Mouse (Mus musculus): ENCODE data around the gene Gm20388.
"Not testable (repeated sequence)": the region's sequence is repeated elsewhere in the genome, so short reads cannot be mapped to it uniquely, and the experiment has no call there.

Gm20388 gene

DNA sequence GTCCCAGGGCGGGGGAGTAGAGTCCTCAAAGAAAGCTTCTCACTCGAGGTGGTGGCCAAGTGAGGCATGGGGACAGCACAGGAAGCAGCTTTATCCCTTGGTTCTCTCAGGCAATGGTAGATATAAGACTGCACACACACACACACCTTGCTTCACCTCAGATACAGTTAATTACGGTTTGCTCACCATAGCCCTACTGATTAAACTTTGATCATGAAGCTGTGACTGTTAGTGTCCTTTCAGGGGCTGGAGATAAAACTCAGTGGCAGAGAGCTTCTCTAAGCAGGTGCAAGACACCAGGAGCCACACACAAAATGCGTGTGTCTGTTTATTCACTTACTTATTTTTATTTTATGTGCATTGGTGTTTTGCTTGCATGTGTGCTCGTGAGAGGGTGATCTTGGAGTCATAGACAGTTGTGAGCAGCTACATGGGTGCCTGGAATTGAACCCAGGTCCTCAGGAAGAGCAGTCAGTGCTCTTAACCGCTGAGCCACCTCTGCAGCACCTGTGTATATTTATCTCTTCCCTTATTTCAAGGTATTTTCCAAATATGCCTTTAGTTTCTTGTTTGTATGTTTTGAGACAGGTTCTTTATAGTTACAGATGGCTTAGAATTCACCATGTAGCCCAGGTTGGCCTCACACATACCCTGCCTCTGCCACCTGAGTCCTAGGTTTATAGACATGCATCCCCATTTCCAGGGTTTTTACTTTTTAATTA is 3897.4 kb downstream of the Gm20388 start:
- no peak for DNase-seq (ENCODE audit: low read depth, low spot score)

DNA sequence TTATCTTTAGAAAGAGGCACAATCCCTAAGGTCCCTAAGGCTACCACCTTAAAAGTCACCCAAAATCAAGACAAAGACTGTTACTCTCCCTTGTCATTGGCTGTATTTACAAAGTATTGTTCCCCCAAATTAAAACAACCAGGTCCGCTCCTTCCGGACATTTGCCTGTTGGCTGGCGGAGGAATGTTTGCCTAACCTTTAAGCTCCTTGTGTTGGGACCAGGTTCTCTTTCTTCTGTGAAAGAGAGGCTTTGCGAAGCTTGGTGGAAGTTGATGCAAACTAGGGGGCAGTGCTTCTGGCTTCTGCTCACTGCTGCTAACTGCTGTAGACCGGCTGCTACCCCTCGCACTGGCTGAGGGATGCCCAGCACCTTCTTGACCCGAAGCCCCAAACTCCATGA is 3898.0 kb downstream of the Gm20388 start:
- no peak for DNase-seq (ENCODE audit: low read depth, low spot score)

DNA sequence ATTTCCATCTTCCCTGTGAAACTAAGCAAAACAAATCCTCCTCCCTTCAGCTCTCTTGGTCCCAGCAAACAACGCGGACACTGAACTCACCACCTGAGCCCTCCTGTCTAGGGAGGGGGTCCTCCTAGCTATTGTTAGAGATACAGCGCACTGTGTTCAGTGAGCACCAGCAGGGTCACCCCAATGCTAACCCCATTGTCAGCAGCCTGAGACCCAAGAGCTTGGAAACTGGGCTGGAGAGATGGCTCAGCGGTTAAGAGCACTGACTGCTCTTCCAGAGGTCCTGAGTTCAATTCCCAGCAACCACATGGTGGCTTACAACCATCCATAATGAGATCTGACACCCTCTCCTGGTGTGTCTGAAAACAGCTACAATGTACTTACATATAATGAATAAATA is 3898.7 kb downstream of the Gm20388 start:
- not testable (repeated sequence) for DNase-seq (ENCODE audit: low read depth, low spot score)

DNA sequence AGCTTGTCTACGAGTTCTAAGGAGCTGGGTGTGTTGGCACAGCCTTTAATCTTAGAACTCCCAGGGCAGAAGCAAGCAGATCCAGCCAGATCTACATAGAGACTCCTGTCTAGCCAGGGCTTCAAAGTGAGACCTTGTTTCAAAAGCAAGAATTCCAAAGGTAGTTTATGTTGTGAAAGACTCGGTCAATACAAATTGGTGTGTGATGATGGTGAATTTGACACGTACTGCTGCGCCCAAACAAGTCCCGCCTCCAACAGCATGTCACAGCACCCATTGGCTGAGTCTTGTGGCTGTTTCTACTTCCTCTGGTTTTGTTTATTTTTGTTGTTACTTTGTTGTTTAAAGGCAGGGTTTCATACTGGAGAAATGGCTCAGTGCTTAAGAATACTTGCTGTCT is 3901.6 kb downstream of the Gm20388 start:
- no peak for DNase-seq (ENCODE audit: low read depth, low spot score)

DNA sequence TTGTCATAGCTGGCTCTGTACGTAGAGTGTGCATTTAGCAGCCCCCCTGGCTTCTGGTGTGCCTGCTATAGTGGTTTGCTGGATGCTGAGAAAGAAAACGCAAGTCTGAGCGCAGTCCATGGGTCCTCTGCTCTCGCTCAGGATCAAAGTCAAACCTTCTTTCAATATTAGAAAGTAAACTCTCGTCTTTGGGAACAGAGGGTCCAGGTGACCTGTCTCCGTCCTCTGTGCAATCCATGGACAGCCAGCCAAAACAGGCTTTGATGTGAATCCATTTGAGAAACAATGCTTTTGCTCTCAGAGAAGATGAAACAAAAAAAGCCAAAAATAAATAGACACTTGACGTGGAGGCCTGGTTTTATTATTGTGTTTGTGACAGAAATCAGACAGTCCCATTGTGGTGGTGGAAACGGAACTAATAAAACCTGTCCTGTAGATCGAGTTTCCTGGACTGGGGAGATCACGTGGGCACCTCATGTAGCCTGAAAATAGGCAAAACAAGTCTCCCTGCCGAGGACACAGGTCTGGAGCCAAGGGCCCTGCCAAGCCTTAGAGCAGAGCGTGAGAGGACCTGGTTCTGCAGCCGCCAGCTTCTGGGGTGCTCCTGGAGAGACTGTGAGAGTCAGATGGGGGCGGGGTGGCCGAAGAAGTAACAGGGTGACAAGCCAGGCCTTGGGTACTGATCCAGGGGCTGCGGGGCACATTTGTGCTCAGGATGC is 3902.7 kb downstream of the Gm20388 start:
- DNase-seq (ENCODE audit: low read depth, low spot score): peak; percentile 94

DNA sequence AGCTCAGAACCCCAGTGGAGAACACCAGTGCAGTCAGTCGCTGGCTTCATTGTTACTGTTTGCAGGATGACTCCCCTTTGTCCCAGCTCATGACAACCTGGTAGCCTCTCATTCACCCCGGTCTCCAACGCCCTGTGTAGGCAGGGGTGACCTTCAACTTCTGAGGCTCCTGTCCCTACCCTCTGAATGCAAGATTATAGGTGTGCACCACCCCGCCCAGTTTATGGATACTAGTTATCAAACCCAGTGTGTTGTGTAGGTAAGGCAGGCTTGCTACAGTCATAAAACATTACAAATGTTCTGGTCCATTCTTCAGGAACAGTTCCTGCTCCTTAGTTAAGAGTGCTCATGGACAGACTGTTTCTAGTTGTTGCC is 3903.2 kb downstream of the Gm20388 start:
- DNase-seq (ENCODE audit: low read depth, low spot score): no peak

DNA sequence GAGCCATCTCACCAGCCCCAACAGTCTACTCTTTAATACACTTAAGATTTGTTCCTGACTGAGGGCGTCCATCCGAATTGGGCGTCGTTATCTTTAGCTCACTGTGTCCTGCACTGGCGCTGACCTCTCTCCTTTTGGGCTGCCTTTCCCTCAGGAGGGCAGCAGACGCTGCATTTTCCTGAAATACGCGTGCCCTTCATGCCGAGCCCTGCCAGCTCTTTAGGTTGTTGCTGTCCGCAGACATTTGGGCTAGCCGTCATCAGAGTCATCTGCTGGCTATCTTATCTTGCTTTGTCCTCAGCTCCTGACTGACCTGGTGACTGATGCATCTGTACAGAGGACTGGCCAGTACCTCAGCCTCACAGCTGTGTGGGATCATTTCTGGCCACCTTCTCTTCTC is 3904.7 kb downstream of the Gm20388 start:
- no peak for DNase-seq (ENCODE audit: low read depth, low spot score)

DNA sequence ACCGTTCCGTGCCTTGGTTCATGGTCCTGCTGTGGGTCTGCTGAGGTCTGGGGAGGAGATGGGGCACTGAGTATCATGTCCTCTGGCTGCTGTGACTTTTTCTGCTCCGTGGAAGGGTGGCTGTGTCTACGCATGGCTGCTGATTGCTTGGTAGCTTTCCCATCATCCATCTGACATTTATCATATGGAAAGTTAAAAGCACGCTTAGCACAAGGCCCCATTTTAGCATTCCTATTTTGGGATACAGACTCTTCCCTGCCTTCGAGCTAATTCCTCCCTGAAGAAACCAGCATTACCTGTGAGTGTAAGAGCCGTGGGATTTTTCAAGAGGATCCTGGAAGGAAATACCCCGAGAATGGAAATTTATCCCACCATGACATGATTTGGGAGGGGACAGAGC is 3906.3 kb downstream of the Gm20388 start:
- DNase-seq (ENCODE audit: low read depth, low spot score): peak; percentile 82

DNA sequence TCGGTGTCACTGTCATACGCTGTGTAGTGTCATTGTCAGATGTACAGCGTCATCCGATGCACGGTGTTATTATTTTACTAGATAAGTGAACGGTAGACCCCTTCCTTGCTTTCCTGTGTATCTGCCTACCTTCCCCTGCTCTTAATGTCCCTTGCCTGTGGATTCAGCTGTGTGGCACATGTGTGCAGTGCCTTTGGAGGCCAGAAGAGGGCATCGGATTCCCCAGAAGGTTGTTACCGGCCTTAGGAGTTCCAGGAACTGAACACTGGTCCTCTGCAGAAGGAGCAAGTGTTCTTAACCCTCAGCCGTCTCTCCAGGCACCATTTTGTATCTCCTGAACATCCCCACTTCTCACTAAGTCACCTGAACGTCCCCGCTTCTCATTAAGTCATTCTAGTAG is 3907.1 kb downstream of the Gm20388 start:
- no peak for DNase-seq (ENCODE audit: low read depth, low spot score)

DNA sequence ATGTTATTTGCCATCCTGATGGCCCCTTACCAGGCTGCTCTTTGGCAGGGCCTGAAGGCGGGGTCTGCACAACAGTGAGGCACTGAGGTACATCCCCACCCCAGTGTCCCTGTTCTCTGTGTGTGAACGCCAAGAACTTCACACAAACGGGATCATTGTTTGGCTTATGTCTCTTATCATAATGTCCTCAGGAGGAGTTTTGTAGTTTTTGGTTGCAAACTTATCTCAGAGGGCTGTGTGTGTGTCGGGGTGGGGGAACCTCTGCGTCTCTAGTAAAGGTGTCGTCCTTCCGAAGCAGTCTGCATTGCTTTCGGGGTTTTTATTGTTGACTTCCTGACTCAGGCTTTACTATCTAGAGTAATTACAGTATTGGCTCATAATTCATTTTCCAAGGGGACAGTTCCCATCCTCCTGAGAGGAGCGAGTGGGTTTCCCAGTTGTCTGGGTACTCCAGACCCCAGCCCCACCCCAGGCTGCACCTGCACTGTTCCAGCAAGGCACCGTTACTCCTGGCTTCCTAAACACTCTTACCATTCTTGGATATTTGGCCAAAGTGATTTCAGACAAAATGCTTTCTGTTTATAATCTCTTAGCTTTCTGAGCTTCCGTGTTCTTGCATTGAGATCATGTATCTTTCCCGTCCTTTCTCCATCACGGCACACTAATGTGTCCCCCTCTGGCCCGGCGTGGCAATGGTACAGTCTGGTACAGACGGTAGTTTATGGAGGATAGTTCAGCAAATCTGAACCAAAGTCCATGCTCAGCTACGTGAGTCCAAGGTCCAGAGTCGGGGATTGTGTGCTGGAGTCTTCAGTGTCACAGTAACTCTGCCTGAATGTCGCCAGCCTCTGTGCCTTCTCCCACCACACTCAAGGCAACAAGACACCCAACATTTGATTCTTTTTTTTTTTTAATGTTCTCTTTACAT is 3909.3 kb downstream of the Gm20388 start:
- DNase-seq (ENCODE audit: low read depth, low spot score): no peak

DNA sequence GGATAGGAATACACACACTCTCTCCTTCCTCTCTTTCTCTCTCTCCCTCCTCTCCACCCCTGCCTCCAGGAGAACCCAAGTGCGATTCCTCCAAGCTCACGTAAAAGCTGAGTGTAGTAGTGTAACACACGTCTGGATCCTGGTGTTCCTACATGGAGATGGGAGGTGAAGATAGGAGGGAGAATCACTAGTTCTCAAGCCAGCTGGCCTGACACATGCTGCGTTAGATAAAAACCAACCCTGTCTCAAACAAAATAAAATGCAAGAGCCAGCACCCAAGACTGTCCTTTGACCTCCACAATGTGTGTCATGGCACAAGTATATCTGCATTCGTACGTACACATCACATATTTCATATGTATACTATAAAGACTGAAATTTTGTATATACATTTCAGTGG is 3910.1 kb downstream of the Gm20388 start:
- no peak for DNase-seq (ENCODE audit: low read depth, low spot score)

DNA sequence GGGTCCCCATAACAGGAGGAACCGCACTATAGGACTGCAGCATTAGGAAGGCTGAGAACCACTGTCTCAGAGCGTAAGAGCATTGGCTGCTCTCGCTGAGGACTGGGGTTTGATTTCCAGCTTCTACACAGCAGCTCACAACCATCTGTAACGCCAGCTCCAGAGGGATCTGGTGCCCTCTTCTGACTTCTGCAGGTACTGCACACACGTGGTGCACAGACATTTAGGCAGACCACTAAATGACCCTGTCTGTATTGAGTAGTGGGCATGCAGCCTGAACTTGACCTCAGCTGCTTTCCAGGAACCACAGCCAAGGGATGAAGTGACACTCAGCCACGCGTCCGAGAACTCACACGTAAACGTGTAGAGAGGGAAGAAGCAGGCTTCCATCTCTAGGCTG is 3912.5 kb downstream of the Gm20388 start:
- DNase-seq (ENCODE audit: low read depth, low spot score): no peak

DNA sequence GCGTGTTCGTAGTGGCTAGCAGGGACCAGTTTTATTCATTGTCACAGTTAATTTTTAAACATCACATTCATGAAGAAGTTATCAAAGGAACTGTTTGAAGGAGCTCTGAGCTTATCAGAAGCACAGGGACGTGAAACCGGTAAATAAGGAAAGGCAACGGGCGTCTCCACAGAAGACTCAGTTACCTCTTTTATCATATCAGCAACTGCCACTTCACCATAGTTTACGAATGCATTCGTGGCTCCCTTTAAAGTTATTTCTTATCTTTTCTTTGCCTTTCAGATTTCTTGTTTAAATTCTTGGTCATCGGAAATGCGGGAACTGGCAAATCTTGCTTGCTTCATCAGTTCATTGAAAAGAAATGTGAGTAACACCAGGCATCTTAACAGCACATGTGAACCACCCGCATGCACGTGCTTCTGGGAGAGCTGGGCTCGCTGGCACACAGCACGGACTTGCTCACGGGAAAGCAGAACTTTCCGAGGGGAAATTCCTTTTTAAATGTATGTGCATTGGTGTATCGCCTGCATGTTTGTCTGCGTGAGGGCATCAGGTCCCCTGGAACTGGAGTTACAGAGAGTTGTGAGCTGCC is 3913.0 kb downstream of the Gm20388 start:
- no peak for DNase-seq (ENCODE audit: low read depth, low spot score)

DNA sequence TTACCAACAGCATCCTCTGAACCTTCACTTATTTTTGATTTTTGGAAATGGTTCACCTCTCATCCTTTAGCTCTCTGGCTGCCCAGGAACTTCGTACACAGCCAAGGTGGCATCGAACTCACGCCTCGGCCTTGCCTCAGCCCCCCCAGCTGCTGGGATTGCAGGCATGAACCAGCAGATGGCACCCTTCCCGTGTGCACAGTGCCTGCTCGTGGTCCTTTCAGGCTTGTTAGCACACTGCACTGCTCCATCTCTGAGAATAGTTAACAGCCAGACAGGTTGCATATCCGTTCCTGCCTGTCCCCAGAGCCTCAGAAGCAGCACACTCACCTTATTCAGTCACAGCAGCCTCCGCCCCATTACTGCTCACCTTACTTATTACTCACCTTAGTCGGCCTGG is 3915.4 kb downstream of the Gm20388 start:
- DNase-seq (ENCODE audit: low read depth, low spot score): peak; percentile 88

DNA sequence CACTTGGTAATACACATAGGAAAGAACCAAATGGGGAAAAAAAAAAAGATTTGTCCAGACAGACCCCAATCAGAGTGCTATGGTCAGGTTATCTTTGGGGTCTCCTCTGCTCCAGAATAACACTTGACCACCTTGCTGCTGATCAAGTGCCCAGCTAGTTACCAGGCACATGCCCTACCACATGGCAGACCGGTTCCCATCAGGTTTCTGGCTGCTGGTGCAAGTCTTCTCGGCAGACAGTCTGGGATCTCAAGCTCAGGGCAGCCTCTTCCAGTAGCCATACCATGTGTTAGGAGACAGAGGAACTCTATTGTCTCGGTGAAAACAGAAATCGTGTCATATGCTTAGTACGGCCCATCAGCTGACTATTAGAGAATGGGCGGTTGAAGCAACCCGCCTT is 3916.1 kb downstream of the Gm20388 start:
- DNase-seq (ENCODE audit: low read depth, low spot score): peak; percentile 85

DNA sequence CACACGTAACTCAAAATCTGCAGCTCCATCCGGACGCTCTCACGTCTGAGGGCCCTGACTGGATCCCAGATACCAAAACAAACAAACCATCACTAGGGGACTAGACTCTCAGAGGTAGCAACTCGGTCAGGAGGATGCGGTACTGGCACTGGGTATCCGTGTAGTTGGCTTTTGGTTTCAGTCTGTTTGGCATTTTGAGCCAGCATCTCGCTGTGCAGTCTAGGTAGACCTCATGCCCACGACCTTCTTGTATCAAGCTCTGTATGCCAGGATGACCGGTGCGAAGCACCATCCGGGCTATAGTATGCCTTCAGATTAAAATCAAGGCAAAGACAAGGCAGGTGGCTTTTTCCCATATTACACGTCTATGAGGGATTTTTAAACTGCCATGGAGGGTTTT is 3916.9 kb downstream of the Gm20388 start:
- DNase-seq (ENCODE audit: low read depth, low spot score): peak; percentile 80

DNA sequence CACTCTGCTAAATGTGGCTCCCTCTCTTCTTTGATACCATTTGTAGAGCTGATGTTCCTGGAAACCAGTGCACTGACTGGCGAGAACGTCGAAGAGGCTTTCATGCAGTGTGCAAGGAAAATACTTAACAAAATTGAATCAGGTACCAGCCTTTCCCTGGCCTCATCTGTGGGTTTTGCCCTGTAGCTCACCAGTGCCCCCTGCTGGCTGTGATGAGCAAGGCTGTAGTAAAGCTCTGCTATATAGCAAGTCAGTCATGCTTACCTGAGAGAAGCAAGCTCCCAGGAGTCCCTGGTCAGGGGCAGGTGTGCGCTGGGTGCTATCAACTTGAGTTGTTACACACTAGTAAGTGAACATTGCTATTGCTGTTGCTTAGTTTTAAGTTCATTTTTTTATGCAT is 3922.1 kb downstream of the Gm20388 start:
- DNase-seq (ENCODE audit: low read depth, low spot score): peak; percentile 62

DNA sequence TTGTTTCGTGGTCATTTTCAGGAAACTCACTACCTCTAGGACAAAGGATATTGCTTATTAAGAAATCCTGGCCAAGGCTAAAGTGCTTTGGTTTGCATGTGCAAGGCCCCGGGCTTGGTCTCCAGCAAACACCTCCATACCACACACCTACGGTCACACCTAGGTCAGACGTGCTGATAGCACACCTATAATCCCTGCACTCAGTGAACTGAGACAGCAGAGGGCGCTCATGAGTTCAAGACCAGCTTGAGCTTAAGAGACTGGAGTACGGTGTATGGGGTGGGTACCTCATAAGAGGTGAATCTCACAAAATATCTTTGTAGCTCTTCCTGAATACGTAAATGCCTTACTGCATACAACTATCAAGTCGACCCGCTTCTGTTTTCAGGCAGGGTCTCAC is 3924.8 kb downstream of the Gm20388 start:
- DNase-seq (ENCODE audit: low read depth, low spot score): peak; percentile 93

DNA sequence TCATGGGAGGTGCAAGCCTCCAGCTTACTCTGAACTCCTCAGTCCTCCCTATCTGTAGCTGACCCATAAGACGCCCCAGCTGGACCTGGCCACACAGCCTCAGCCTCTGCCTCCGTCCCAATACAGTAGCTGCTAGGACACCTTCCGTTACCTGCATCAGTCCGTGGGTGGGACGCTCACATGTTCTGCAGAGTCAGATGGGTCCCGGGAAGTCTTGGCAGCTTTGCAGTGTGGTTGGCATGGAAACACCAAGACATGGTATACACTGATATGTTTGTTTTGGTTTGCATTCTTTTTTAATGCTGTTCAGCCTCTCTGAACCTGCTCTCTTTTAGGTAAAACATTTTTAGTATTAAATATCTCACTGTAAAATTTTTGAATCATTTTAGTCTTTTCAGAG is 3925.7 kb downstream of the Gm20388 start:
- peak; percentile 72 for DNase-seq (ENCODE audit: low read depth, low spot score)

DNA sequence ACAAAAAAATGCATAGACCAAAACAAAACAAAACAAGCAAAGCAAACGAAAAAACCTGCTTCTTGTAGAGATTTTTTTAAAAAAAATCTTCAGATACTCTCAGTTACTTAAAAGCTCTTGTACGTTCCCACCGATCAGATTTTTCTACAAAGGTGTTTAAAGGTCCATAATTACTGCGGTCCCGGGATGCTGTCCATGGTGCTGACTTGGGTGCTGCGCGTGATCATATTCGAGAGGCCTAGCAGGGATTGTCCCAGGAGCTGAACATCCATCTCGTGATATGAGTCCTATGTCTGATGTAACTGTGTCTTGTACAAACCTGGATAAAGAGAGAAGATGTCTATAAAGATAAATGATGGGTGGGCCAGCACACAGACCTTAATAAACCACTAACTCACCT is 3927.9 kb downstream of the Gm20388 start:
- no peak for DNase-seq (ENCODE audit: low read depth, low spot score)

DNA sequence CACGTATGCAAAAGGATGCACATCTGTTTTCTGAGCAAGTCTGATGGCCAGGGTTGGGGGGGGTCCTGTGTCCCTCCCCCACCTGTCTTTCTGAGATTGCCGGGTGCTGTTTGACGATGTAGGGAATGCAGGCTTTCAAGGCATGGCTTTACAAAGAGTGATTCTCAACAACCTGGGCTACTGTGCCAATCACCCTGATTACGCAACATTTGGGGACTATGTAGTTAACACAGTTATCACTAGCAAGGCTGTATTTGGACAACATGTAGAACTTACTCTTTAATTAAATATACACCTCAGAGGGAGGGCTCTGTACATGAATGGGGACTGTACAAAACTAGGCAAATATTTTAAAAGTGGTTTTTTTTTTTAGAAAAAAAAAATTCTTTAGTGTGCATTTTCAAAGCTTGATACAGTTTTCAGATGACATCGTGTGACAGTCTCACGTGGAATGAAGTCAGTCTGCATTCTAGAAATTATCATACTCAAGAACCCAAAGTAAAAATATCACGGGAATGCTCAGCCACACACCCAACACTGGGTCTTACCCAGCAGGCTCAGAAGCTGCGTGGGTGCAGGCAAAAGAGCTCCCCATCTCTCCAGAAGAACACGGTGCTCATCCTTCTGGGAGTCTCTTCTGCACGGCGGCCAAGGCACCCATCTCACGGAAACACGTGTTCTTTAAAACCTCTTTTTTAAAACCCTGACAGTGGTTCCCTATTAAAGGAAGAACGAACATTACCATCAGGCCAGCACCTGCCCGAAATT is 3930.1 kb downstream of the Gm20388 start:
- peak; percentile 93 for DNase-seq (ENCODE audit: low read depth, low spot score)
